Mouse (Mus musculus) heart, adult 2 months (tissue): ENCODE results near the gene Dph2.

Source experiments
- EP300 ChIP-seq: fragments of 200-500 bp; IDR thresholded peaks from 2 replicates; pipeline ENCODE4 v1.6.1; 2011; ENCODE audit warnings: low read depth, low read length, control low read depth; ENCODE audit not compliant: insufficient read depth
- POLR2A ChIP-seq: fragments of 200-500 bp; IDR thresholded peaks from 2 replicates; pipeline ENCODE4 v1.6.1; 2011; ENCODE audit warnings: mild to moderate bottlenecking, low read depth, low read length, control low read depth; ENCODE audit not compliant: insufficient read depth

DNA sequence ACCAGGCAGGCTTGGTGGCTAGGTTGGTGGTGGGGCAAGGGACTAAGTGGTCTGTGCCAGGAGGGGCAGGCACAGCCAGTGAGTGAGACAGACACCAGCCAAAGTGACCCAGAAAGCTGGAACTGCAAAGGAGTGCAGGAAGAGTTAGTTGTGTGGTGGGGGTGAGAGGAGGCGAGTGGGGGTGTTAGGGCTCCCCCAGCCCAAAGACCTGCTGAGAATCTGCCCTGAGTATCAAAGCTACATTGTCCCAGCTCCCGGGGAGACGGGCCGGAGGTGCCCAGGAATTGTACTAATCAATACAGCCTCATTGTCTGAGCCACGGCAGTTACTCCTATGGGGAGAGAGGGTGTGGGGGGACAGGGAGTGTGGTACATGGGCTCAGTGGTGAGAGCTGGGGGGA lies 42.3 kb downstream of the Dph2 start:
- no peak for TF ChIP-seq POLR2A
- no peak for TF ChIP-seq EP300
